Mouse (Mus musculus): ENCODE measurements around the gene Gm42669. TPM values are rescaled to one million over a fixed set of nuclear protein-coding genes. Genes with fewer than 3 reads are reported as not detected.

Gm42669 gene
- polyA plus RNA-seq (2015; fragmentation: Nextera tagmentation; extraction: Ambion mirVana), result 0.43 and 0.52 TPM in 2 replicates

DNA sequence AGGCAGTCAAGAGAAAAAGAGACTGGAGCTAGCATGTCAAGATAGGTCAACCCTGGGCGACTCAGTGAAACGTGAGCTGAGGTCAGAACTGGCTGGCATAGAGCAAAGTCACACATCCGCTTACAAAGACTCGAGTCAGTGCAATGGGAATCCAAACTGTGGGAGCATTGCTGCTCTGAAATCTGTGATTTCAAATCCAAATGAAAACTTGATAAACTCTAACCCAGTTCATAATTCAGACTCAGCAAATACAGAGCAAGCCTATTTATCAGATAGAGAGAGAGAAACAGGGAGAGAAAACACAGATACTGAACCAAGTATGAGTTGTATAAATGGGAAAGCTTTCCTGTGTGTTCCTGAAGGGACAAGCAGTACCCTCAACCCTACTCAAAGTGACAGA, at the start of gene Gm42669:
Gene Gm42669, plus strand, starts transcription at position 301 of the 400 bp plus-strand sequence.
- Histone ChIP-seq H3K4me1 (0 out of 2 replicates have a peak, but pooled peaks cover 1% of the 10 kb centered on the region), H3K4me3 (no peak within 1 kb of the TSS), H3K4me2 (replicated peaks) (no peak within 1 kb of the TSS), H3K36me3 (peaks cover 47% of the 10 kb centered on the region), H3K9ac (replicated peaks) (no peak within 1 kb of the TSS), H3K9me3 (no peaks in the 10 kb centered on the region), H3K27me3 (no peaks in the 10 kb centered on the region), H3K27ac (replicated peaks) (no peak within 1 kb of the TSS)
- WGBS, result 83% methylated on average over 4 of the region's 4 CpGs
- ATAC-seq (replicated peaks), result no peak

DNA sequence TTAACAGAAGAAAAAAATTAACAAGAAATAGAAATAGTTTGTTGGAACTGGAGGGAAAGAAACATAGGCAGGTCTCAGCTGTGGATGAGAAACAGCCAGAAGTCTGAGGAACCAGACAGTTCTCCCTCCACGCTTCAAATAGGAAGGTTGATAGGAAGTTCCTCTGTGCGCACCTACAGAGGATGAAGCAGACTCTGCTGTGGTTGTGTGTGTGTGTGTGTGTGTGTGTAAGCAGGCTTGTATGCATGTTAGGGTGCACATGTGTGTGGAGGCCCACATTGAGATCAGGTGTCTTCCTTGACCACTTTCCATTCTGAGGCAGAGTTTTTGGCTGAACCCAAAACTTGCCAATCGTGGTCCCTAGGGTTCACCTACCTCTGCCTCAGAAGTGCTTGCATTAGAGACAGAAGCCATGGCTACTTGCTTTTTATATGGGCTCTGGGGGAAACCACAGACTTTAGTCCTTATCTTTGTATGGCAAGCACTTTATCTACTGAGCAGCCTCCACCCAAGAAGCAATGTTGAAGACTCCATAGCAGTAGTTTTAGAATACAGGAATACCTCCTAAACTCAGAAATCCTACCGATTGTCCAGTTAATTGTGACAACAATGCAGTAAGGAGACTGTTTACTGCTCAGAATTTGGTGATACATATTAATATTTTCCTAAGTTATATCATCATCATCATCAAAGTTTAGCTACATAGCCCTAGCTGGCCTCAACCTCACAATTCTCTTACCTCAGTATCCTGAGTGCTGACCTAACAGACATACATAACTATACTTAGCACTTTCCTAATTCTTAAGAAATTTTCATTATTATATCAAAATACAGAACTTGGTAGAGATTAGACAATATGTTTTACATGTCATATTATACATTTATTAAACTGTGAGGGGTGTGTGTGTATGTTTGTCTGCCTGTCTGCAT, 45.0 kb upstream of the Gm42669 start:
- no peaks in the 10 kb centered on the region for H3K4me1 ChIP-seq
- H3K9ac ChIP-seq (replicated peaks), result no peak overlapping the region
- H3K4me2 ChIP-seq (replicated peaks), result no peak overlapping the region
- H3K9me3 ChIP-seq, result no peaks in the 10 kb centered on the region
- WGBS, result 92% methylated on average over 4 of the region's 4 CpGs
- no peak overlapping the region for H3K27ac ChIP-seq (replicated peaks)
- H3K36me3 ChIP-seq, result no peaks in the 10 kb centered on the region
- ATAC-seq (replicated peaks), result no peak
- no peaks in the 10 kb centered on the region for H3K27me3 ChIP-seq
- H3K4me3 ChIP-seq, result no peak overlapping the region

GRCm38 (mm10) chr5:107466501-107466900, 40.9 kb upstream of the Gm42669 start:
- Histone ChIP-seq H3K4me3 (no peak overlapping the region), H3K27ac (replicated peaks) (no peak overlapping the region), H3K36me3 (no peaks in the 10 kb centered on the region), H3K4me2 (replicated peaks) (no peak overlapping the region), H3K9ac (replicated peaks) (no peak overlapping the region), H3K9me3 (no peaks in the 10 kb centered on the region), H3K4me1 (no peaks in the 10 kb centered on the region), H3K27me3 (no peaks in the 10 kb centered on the region)
- ATAC-seq (replicated peaks), result no peak
- 20% methylated on average over 5 of the region's 5 CpGs for WGBS

DNA sequence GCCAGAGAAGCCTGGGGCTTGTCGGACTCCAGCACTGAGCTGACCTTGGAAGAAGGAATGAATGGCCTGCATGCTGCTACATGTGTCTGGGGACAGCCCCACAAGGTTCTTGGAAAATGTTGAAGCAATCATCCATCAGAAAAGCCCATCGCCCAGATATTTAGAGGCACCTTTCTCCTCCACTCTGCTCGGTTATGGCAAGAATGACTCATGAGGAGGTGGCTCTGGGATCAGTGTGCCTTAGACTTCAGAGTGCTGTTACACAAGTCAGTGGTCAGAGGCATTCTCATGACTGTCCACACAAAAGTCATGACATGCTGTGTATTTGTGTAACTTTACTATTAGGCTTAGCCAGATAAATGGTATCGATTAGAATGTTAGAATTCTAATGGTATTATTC, 40.3 kb upstream of the Gm42669 start:
- no peak overlapping the region for H3K4me3 ChIP-seq
- H3K9me3 ChIP-seq, result no peaks in the 10 kb centered on the region
- H3K36me3 ChIP-seq, result no peaks in the 10 kb centered on the region
- no peaks in the 10 kb centered on the region for H3K4me1 ChIP-seq
- H3K27me3 ChIP-seq, result no peaks in the 10 kb centered on the region
- no peak overlapping the region for H3K27ac ChIP-seq (replicated peaks)
- 73% methylated on average over 4 of the region's 4 CpGs for WGBS
- no peak overlapping the region for H3K9ac ChIP-seq (replicated peaks)
- no peak overlapping the region for H3K4me2 ChIP-seq (replicated peaks)
- ATAC-seq (replicated peaks), result no peak

DNA sequence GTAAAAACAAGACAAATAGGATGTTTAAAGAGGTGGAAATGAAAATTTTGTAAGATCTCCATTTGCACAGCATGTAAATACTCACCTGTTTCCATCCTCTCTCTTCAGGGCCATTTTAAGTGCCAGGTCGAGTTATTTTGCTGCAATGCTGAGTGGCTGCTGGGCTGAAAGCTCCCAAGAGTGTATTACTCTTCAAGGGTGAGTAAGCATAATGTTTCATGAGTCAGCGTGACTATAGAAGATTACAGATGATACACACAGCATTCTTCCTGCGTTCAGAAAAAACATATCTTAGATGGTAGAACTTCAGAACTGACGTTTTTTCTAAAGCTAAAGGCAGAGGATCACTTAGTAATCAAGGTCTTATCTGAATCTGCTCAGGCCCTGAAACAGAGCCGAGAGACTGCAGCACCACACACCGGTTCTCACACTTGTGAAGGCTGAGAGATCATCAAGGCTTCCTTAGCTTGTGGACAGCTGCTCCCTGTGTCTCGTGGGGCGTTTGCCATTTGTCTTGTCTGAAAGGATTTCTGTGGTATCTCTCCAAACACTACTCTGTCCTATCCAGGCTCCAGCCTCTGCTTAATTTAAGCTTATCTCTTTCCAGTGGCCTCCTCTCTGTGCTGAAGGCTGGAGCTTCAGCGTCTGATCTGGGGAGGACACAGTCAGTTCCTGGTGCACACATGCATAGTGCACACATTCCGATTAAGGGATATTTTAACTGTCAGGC, 36.7 kb upstream of the Gm42669 start:
- H3K4me1 ChIP-seq, result no peaks in the 10 kb centered on the region
- no peak for ATAC-seq (replicated peaks)
- no peak overlapping the region for H3K4me2 ChIP-seq (replicated peaks)
- no peak overlapping the region for H3K27ac ChIP-seq (replicated peaks)
- no peak overlapping the region for H3K9ac ChIP-seq (replicated peaks)
- H3K27me3 ChIP-seq, result no peaks in the 10 kb centered on the region
- no peaks in the 10 kb centered on the region for H3K36me3 ChIP-seq
- WGBS, result 88% methylated on average over 10 of the region's 10 CpGs
- no peak overlapping the region for H3K4me3 ChIP-seq
- H3K9me3 ChIP-seq, result no peaks in the 10 kb centered on the region

DNA sequence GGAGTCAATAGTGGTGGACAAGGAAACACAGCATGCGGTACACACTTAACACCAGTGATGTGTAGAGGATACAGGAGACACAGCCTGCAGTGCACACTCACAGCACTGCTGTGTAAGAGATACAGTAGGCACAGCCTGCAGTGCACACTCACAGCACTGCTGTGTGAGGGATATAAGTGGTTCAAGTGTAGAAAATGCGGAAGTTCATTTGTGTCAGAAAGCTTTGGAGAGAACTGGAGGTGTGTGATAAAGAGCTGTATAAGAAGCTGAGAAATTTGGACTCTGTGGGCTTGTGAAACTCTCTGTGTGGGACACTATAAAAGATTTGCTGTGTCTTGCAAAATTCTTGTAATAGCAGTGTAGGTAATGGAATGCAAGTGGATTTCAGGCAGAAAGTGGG, 27.2 kb upstream of the Gm42669 start:
- H3K4me2 ChIP-seq (replicated peaks), result no peak overlapping the region
- no peaks in the 10 kb centered on the region for H3K27me3 ChIP-seq
- H3K36me3 ChIP-seq, result no peaks in the 10 kb centered on the region
- no peak for ATAC-seq (replicated peaks)
- H3K9me3 ChIP-seq, result no peaks in the 10 kb centered on the region
- no peak overlapping the region for H3K4me3 ChIP-seq
- WGBS, result 95% methylated on average over 2 of the region's 2 CpGs
- no peak overlapping the region for H3K27ac ChIP-seq (replicated peaks)
- no peaks in the 10 kb centered on the region for H3K4me1 ChIP-seq
- H3K9ac ChIP-seq (replicated peaks), result no peak overlapping the region

DNA sequence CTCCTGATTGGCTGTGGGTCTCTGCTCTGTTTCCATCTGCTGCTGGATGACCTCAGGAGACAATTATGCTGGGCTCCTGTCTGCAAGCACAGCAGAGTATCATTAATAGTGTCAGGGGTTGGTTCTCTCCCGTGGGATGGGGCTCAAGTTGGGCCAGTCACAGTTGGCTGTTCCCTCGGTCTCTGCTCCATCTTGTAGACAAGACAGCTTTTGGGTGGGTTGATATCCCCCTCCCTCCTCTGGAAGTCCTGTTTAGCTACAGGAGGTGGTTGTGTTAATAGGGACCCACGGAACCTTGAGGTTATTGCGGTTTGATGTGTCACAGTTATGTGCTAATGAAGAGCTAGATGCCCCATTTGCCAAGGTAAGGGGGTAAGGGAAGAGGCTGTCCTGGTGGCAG, 18.4 kb upstream of the Gm42669 start:
- ATAC-seq (replicated peaks), result no peak
- no peaks in the 10 kb centered on the region for H3K9me3 ChIP-seq
- no peak overlapping the region for H3K4me3 ChIP-seq
- no peak overlapping the region for H3K27ac ChIP-seq (replicated peaks)
- H3K36me3 ChIP-seq, result no peaks in the 10 kb centered on the region
- H3K9ac ChIP-seq (replicated peaks), result no peak overlapping the region
- 80% methylated on average over 4 of the region's 4 CpGs for WGBS
- H3K27me3 ChIP-seq, result no peaks in the 10 kb centered on the region
- no peak overlapping the region for H3K4me2 ChIP-seq (replicated peaks)
- no peaks in the 10 kb centered on the region for H3K4me1 ChIP-seq

DNA sequence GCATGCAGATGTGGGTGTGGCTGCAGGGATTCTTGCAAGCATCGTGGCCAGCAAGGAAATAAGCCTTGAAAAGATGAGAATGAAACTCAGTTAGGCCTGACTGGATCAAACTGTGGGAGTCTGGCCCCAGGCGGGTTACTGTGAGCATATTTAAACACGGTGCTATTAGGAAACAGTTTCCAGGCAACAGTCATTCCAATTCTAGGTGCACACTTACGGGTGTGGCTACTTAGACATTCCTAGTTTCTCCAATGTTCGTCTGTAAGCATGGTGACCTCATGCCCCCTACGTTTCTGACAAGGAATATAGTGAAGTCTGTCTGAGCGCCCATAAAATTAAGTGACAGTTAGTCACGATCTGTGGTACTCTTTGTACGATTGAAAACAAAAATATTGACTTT, 16.4 kb upstream of the Gm42669 start:
- no peak overlapping the region for H3K27ac ChIP-seq (replicated peaks)
- no peak overlapping the region for H3K9ac ChIP-seq (replicated peaks)
- no peak for ATAC-seq (replicated peaks)
- WGBS, result 81% methylated on average over 9 of the region's 9 CpGs
- no peaks in the 10 kb centered on the region for H3K36me3 ChIP-seq
- H3K4me3 ChIP-seq, result no peak overlapping the region
- H3K27me3 ChIP-seq, result no peaks in the 10 kb centered on the region
- H3K4me2 ChIP-seq (replicated peaks), result no peak overlapping the region
- peaks cover 2% of the 10 kb centered on the region for H3K4me1 ChIP-seq
- no peaks in the 10 kb centered on the region for H3K9me3 ChIP-seq

GRCm38 (mm10) chr5:107492471-107492870, 14.9 kb upstream of the Gm42669 start:
- Histone ChIP-seq H3K4me1 (peaks cover 11% of the 10 kb centered on the region), H3K4me2 (replicated peaks) (no peak overlapping the region), H3K9ac (replicated peaks) (no peak overlapping the region), H3K9me3 (no peaks in the 10 kb centered on the region), H3K4me3 (no peak overlapping the region), H3K36me3 (no peaks in the 10 kb centered on the region), H3K27ac (replicated peaks) (no peak overlapping the region), H3K27me3 (no peaks in the 10 kb centered on the region)
- 89% methylated on average over 2 of the region's 2 CpGs for WGBS
- no peak for ATAC-seq (replicated peaks)

- Histone ChIP-seq H3K4me1 (peaks cover 25% of the 10 kb centered on the region), H3K9ac (replicated peaks) (no peak overlapping the region), H3K9me3 (no peaks in the 10 kb centered on the region), H3K36me3 (no peaks in the 10 kb centered on the region), H3K27ac (replicated peaks) (peak overlapping the region; percentile 46), H3K4me2 (replicated peaks) (no peak overlapping the region), H3K27me3 (no peaks in the 10 kb centered on the region), H3K4me3 (no peak overlapping the region)
- ATAC-seq (replicated peaks), result no peak
- 95% methylated on average over 5 of the region's 5 CpGs for WGBS
Measured at GRCm38 (mm10) chr5:107494759-107495158, 12.7 kb upstream of the Gm42669 start.

GRCm38 (mm10) chr5:107496047-107496446, 11.4 kb upstream of the Gm42669 start:
- 0 out of 2 replicates have a peak, but pooled peaks have one; percentile 33 for ATAC-seq (replicated peaks)
- H3K4me2 ChIP-seq (replicated peaks), result no peak overlapping the region
- no peak overlapping the region for H3K9ac ChIP-seq (replicated peaks)
- no peaks in the 10 kb centered on the region for H3K36me3 ChIP-seq
- no peaks in the 10 kb centered on the region for H3K9me3 ChIP-seq
- peak overlapping the region; percentile 9; the same call in 1 of the 2 replicates for H3K27ac ChIP-seq (replicated peaks)
- no peak overlapping the region for H3K4me3 ChIP-seq
- H3K4me1 ChIP-seq, result peaks cover 35% of the 10 kb centered on the region
- 73% methylated on average over 2 of the region's 2 CpGs for WGBS
- no peaks in the 10 kb centered on the region for H3K27me3 ChIP-seq
